Mouse (Mus musculus) thymus, postnatal 4 days (tissue): ENCODE data around the gene Mast4.

ENCODE experiments used
- DNase-seq: peaks from one replicate; pipeline ENCODE4 v3.0.0; 2021

Mast4 gene

GRCm38 (mm10) chr13:102880381-102881076, 453.8 kb downstream of the Mast4 start:
- no peak for DNase-seq

DNA sequence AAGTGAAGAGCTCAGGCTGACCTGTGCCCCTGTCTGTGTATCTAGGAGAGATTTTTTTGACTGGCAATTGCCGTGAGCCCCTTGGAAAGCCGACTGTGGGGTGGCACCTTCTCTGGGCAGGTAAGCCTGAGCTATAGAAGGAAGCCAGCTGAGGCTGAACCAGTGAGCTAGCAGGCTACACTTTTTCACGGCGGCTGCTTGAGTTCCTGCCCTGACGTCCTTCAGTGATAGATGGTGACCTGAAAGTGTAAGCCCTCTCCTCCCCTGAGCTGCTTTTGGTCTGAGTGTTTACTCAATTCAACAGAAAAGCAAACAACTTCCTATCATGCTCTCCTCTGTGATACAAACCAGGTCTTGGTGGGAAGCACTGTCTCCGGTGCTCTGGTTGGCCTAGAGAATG, 455.7 kb downstream of the Mast4 start:
- DNase-seq: no peak

DNA sequence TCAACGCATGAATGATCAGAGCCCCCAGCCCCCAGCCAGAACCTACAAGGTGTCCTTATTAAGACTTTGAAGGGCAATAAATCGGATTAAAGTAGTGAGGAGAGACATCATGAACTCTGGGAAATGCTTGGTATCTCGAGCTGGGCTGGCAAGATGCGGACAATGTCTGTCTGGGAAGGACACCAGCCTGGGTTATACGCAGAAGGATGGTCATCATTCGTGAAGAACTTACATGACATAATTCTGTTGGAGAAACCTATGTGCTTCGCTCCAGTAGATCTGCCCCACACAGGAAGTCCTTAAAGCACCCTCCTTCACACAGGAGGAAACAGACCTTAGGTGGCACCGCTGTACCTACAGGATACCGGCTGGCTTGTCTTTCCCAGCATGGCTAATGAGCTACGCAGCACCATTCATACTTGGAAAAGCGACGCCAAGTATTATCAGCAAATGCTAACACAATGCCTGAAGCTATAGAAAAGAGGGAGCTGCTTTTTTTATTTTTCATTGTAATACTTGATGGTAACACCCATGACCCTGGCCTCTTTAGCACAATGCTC, 456.5 kb downstream of the Mast4 start:
- DNase-seq: no peak

GRCm38 (mm10) chr13:102877154-102877553, 457.1 kb downstream of the Mast4 start:
- DNase-seq: no peak

- DNase-seq: no peak
Observed at GRCm38 (mm10) chr13:102875520-102875919, 458.8 kb downstream of the Mast4 start.

DNA sequence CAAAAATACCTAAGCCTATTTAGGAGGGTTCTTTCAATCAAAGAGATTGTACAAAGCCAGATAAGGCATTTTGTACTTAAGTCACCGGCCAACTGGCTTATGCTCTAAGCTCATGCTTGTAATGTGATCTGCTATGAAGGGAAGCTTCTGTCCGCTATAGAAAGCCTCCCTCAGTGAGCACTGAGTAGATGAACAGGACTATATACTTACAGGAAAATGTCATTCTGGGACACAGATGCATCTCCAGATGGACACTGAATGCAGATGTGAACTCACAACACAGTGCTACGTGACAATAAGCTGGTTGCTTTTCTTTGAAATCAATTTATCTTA, 459.2 kb downstream of the Mast4 start:
- no peak for DNase-seq

DNA sequence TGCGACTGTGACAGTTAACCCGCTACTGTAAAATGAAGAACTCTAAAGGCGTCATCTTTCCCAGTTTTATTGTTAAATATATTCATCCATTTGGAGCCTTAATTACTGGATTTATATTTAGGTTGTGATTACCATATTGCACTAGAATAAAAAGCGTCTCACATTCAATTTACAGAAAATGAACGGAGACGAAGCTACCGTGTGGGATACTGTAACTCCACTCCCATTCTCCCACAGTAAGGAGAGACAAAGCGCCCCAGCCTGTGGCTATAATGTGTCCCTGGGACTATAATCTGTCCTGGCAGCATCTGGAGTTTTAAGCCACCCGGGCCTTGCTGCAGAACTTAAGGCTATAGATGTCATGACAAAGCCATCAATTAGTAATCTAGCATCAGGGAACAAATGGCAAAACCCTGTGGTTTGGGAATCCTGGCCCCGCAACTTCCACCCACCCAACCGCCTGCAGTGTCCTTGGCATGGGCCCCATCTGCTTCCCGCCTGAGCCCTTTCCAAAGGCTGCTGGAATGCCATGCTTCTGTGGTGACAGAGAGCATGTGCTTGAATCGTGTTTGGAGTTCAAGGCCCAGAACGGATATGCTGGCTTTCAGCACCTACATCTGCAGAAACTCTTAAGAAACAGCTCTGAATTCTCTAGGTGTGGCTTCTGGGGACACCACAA, 459.7 kb downstream of the Mast4 start:
- no peak for DNase-seq

DNA sequence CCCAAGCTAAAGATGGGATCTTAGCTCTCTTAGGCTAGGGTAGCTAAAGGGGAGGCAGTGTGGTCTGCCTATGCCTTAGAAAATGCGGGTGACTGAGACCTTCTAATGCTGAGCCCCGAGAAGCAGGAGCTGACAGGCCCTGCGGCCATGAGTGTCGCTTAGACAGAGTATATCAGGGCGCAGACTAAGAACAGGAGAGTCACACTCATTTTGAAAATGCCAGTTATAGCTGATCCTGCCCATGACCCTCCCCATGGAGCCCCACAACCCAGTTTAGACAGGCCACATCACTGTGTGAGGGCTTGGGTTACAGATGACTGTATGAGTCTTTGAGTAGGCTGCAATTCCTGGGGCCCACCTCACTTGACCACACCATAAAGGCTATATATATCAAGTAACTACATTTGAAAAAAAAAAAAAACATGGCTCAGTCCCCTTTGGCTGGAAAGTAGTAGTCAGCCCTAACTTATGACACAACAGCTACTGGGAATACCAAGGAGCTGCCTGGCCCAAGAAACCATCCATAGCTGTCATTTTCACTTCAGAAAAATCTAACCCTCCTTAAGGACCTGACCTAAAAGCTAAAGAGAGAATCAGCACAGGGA, 460.8 kb downstream of the Mast4 start:
- DNase-seq: no peak

GRCm38 (mm10) chr13:102871380-102872104, 462.8 kb downstream of the Mast4 start:
- DNase-seq: no peak

- no peak for DNase-seq
Observed at GRCm38 (mm10) chr13:102869541-102869940, 464.8 kb downstream of the Mast4 start.

- DNase-seq: no peak
Observed at GRCm38 (mm10) chr13:102866816-102867215, 467.5 kb downstream of the Mast4 start.

- DNase-seq: no peak
Observed at GRCm38 (mm10) chr13:102865971-102866724, 468.1 kb downstream of the Mast4 start.

DNA sequence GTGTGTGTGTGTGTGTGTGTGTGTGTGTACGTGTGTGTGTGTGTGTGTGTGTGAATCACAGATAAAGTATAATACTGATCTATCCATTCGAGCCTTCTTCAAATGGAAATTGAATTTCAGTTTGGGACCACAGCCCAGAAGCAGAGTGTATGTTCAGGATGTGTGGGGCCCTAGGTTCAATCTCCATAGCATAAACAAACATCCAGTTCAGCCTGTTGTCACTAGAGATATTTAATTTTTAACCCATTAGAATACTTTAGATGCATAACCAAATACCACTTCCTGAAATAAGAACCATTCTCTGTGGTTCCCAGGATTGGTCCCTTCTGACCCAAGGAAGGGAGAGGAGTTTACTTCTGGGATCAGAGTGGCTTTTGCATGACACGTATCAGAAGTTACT, 468.8 kb downstream of the Mast4 start:
- DNase-seq: no peak

- DNase-seq: no peak
Observed at GRCm38 (mm10) chr13:102864840-102865239, 469.5 kb downstream of the Mast4 start.

DNA sequence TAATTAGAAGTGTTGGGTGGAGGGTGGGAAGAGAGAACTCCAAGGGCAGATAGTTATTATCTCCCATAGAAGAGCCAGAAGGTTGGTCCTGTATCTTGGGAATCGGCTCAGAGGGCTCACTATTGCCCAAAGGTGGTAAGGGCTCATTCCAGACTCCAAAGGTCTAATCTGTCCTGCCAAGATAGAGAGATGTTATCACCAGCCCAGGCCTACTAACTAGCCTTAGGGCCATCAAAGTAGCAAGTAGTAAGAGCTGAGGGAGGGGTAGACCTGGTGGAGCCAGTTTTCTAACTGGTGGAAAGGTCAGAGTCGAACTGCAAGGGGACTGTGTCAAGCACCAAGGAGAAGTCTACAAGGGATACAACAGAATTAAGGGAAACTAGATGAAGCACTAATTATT, 470.2 kb downstream of the Mast4 start:
- no peak for DNase-seq

DNA sequence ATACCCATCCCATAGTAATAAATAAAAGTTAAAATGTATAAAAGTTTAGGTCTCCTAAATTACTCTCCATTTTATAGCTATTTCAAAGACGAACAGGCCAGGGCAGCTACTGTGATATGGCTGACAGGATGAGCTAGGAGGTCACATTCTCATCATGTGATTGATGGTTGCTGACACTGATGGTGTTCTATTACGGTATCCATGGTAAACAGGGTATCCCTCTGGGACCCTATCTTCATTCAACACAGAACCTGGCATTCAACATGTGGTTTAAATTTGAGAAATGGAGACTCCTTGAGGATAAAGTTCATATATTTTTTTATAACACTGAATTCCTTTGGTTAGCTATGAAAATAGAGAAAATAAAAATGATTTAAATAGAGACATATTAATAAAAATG, 471.3 kb downstream of the Mast4 start:
- DNase-seq: no peak

DNA sequence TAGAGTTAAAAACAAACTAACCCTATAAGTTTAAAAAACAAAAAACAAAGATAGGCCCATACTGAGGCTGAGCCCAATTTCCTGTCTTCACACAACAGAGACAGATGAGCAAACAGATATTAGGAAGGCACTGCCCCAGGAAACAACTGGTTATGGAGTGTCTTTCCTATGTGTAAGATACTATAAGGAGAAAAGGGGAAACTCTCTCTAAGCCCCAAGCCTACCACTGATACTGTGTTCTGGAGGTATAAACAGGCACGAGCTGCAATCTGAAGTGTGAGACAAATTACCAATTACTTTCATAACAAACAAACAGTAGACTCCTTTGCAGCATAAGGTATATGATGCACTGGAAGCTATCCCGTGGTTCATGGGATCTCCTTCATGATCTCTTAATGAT, 471.9 kb downstream of the Mast4 start:
- DNase-seq: no peak

- DNase-seq: no peak
Observed at GRCm38 (mm10) chr13:102860733-102861132, 473.6 kb downstream of the Mast4 start.

DNA sequence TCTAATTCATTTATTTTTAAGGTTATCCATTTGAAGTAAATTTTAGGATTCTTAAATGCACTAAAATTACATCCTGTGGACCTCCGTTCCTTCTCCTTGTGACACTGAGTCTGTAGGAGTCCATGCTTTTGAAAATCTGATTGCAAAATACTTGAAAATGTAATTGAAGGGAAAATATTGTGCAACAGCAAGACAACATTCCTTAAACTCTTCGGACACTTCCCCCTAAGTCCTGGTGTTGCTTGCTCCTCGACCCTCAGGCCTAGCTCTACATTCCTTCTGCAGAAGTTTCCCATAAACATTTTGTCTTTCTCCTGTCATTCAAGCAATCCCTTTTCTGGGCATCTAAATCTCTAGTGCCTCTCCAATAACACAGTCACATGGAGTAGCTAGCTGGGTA, 474.2 kb downstream of the Mast4 start:
- DNase-seq: no peak

- no peak for DNase-seq
Observed at GRCm38 (mm10) chr13:102857539-102857838, 476.8 kb downstream of the Mast4 start.

GRCm38 (mm10) chr13:102856821-102857538, 477.3 kb downstream of the Mast4 start:
- DNase-seq: no peak

DNA sequence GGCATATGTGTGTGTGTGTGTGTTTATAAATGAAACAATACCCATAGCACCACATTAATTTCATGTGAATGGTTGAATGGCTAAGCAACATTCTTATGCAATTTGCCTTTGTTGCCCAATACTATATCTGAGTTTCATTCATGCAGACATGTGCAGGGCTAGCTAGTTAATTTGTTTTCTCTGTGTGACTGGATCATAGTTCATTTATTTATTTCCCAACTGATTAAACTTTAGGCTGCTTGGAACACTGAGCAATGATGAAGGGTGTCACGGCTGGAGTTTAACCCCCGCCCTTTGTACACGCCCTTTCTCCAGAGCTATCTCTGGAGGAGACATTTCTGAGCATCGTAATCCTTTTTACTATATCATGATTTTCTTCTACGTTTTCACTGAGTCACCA, 481.4 kb downstream of the Mast4 start:
- DNase-seq: no peak
